Mouse (Mus musculus) E14TG2a.4 (cell line): Measurements from ENCODE around the gene Adra2a.
A peak's percentile ranks its signal among the peaks of the same experiment; 100 is the strongest.

Experiments
- H3K27me3 ChIP-seq: 2 replicates; pipeline ENCODE4 v1.6.1; 2014; ENCODE audit warnings: low read length, control low read depth; ENCODE audit not compliant: insufficient read depth
- H3K36me3 ChIP-seq: 2 replicates; pipeline ENCODE4 v1.6.1; 2014; ENCODE audit warnings: low read length, control low read depth; ENCODE audit not compliant: insufficient read depth
- H3K4me1 ChIP-seq: replicated peaks from 2 replicates; pipeline ENCODE4 v1.6.1; 2014; ENCODE audit warnings: low read depth, low read length, control low read depth
- H3K4me3 ChIP-seq: replicated peaks from 2 replicates; pipeline ENCODE4 v1.5.1; 2014; ENCODE audit warnings: mild to moderate bottlenecking, low read length
- H3K9me3 ChIP-seq: 2 replicates; pipeline ENCODE4 v1.6.1; 2014; ENCODE audit warnings: low read length, control low read depth
- CTCF ChIP-seq: conservative IDR thresholded peaks from 2 replicates; pipeline ENCODE4 v1.5.1; 2014; ENCODE audit warnings: low read length
- NANOG ChIP-seq: IDR thresholded peaks from 2 replicates; pipeline ENCODE4 v1.6.1; 2014; ENCODE audit warnings: borderline replicate concordance, low read length, mixed read lengths
- POU5F1 ChIP-seq: IDR thresholded peaks from 2 replicates; pipeline ENCODE4 v1.6.1; 2014; ENCODE audit warnings: low read length, borderline replicate concordance

Gene Adra2a

DNA sequence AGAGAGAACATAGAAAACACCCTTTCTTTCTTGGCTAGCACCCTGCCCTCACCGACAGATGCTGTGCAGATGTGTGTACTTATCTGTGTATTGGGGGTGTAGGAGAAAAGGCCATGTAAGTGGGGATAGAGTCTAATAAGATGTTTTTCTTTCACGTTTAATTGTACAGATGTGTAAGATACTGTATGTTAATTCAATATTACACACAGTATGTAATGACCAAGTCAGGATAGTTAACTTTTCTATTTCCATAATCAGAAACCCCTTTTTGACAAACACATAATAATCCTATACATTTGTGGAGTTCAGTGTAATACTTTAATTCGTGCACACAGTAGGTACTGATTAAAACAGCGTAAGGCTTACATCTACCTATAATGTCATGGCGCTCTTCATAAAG lies at the start of gene Adra2a:
Adra2a (plus strand) TSS at position 301 of the 400 bp plus-strand sequence.
- H3K9me3 ChIP-seq = 0 out of 2 replicates have a peak, but pooled peaks cover 2% of the 10 kb centered on the region
- H3K4me1 ChIP-seq = peaks cover 54% of the 10 kb centered on the region
- TF ChIP-seq POU5F1 (no peak), NANOG (no peak), CTCF (no peak)
- H3K27me3 ChIP-seq = peaks cover 53% of the 10 kb centered on the region
- no peaks in the 10 kb centered on the region for H3K36me3 ChIP-seq
- H3K4me3 ChIP-seq = peak within 1 kb of the TSS; percentile 79

DNA sequence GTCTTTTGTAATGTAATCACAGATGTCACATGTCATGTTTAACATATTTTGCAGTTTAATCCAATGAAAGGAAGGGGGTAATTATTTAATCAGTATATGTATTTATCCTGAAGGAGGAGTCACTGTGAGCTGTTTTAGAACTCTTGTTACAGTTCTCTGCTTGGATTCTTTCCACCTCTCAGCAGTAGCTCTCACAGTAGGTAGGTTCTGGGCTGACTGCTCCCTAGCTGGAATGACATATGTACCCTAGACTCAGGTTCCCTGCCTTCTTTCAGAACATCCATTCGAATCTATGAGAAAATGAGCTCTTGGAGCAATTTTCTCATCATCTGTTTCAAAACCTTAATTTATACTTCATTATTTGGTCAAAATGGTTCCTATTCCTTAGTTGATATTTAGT lies 49.7 kb upstream of the Adra2a start:
- Histone ChIP-seq H3K9me3 (no peaks in the 10 kb centered on the region), H3K27me3 (no peaks in the 10 kb centered on the region), H3K4me3 (no peak overlapping the region), H3K4me1 (peaks cover 40% of the 10 kb centered on the region), H3K36me3 (no peaks in the 10 kb centered on the region)
- TF ChIP-seq CTCF (no peak), POU5F1 (no peak), NANOG (no peak)

- TF ChIP-seq NANOG (no peak), CTCF (no peak), POU5F1 (no peak)
- H3K4me3 ChIP-seq = no peak overlapping the region
- no peaks in the 10 kb centered on the region for H3K27me3 ChIP-seq
- H3K36me3 ChIP-seq = no peaks in the 10 kb centered on the region
- H3K4me1 ChIP-seq = peaks cover 7% of the 10 kb centered on the region; the same call in 1 of the 2 replicates
- no peaks in the 10 kb centered on the region for H3K9me3 ChIP-seq
These were observed 33.0 kb upstream of the Adra2a start for GRCm38 (mm10) chr19:54010973-54011372.

GRCm38 (mm10) chr19:54014999-54015398 lies 29.0 kb upstream of the Adra2a start:
- Histone ChIP-seq H3K9me3 (no peaks in the 10 kb centered on the region), H3K4me1 (peaks cover 26% of the 10 kb centered on the region), H3K36me3 (no peaks in the 10 kb centered on the region), H3K4me3 (no peak overlapping the region), H3K27me3 (no peaks in the 10 kb centered on the region)
- TF ChIP-seq NANOG (no peak), POU5F1 (no peak), CTCF (no peak)

GRCm38 (mm10) chr19:54015503-54015902 lies 28.4 kb upstream of the Adra2a start:
- no peak for TF ChIP-seq CTCF
- TF ChIP-seq POU5F1 = no peak
- no peak for TF ChIP-seq NANOG
- Histone ChIP-seq H3K27me3 (no peaks in the 10 kb centered on the region), H3K9me3 (no peaks in the 10 kb centered on the region), H3K36me3 (no peaks in the 10 kb centered on the region), H3K4me3 (no peak overlapping the region), H3K4me1 (peaks cover 26% of the 10 kb centered on the region)

- H3K36me3 ChIP-seq = peaks cover 15% of the 10 kb centered on the region
- peaks cover 10% of the 10 kb centered on the region for H3K4me1 ChIP-seq
- no peaks in the 10 kb centered on the region for H3K9me3 ChIP-seq
- no peaks in the 10 kb centered on the region for H3K27me3 ChIP-seq
- no peak for TF ChIP-seq NANOG
- TF ChIP-seq POU5F1 = no peak
- no peak for TF ChIP-seq CTCF
- H3K4me3 ChIP-seq = no peak overlapping the region
These were observed 8.9 kb upstream of the Adra2a start for GRCm38 (mm10) chr19:54035100-54035499.

DNA sequence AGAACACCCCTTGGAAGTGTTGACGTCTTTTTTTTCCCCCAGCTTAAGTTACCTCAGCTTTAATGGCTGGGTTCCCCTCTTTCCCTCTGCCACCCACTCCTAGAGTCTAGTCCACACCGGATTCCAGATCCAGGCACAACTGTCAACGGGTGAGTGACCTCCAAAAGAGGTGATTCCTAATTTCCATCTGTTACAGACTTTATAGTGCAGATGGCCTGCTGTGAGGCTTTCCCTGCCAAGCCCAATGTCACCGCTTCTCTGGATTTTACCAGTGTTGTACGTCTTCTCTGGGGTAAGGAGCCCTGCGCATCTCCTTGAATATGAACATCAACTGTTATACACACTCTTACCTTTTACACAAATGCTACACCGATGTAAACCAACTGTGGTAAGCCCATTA lies 4.5 kb upstream of the Adra2a start:
- TF ChIP-seq POU5F1 (no peak), NANOG (no peak), CTCF (no peak)
- Histone ChIP-seq H3K27me3 (peaks cover 11% of the 10 kb centered on the region), H3K4me1 (peaks cover 21% of the 10 kb centered on the region), H3K9me3 (0 out of 2 replicates have a peak, but pooled peaks cover 2% of the 10 kb centered on the region), H3K36me3 (peaks cover 4% of the 10 kb centered on the region; the same call in 1 of the 2 replicates), H3K4me3 (no peak overlapping the region)

- H3K4me1 ChIP-seq = peaks cover 28% of the 10 kb centered on the region
- TF ChIP-seq POU5F1 (no peak), NANOG (no peak), CTCF (no peak)
- H3K36me3 ChIP-seq = peaks cover 4% of the 10 kb centered on the region; the same call in 1 of the 2 replicates
- no peak overlapping the region for H3K4me3 ChIP-seq
- 0 out of 2 replicates have a peak, but pooled peaks cover 2% of the 10 kb centered on the region for H3K9me3 ChIP-seq
- peaks cover 21% of the 10 kb centered on the region for H3K27me3 ChIP-seq
These were observed 3.5 kb upstream of the Adra2a start for GRCm38 (mm10) chr19:54040356-54041028.
